Mouse (Mus musculus) neural tube, postnatal 0 days (tissue): ENCODE measurements around the gene Rtn3. TPM values are rescaled to one million over a fixed set of nuclear protein-coding genes. Genes with fewer than 3 reads are reported as not detected.

ENCODE experiments used
- microRNA-seq: library from miRNA; unstranded; fragments of <30 nt; microRNA quantifications from one replicate; pipeline ENCODE4, GENCODE M21; 2016
- polyA plus RNA-seq: library from polyadenylated mRNA; unstranded; fragments of >200 nt; fragmentation: Nextera tagmentation; extraction: Ambion mirVana; gene quantifications from 2 replicates; pipeline ENCODE4 v1.2.1, GENCODE M21; 2015

Rtn3 gene
- 702 and 731 TPM in 2 replicates for polyA plus RNA-seq

DNA sequence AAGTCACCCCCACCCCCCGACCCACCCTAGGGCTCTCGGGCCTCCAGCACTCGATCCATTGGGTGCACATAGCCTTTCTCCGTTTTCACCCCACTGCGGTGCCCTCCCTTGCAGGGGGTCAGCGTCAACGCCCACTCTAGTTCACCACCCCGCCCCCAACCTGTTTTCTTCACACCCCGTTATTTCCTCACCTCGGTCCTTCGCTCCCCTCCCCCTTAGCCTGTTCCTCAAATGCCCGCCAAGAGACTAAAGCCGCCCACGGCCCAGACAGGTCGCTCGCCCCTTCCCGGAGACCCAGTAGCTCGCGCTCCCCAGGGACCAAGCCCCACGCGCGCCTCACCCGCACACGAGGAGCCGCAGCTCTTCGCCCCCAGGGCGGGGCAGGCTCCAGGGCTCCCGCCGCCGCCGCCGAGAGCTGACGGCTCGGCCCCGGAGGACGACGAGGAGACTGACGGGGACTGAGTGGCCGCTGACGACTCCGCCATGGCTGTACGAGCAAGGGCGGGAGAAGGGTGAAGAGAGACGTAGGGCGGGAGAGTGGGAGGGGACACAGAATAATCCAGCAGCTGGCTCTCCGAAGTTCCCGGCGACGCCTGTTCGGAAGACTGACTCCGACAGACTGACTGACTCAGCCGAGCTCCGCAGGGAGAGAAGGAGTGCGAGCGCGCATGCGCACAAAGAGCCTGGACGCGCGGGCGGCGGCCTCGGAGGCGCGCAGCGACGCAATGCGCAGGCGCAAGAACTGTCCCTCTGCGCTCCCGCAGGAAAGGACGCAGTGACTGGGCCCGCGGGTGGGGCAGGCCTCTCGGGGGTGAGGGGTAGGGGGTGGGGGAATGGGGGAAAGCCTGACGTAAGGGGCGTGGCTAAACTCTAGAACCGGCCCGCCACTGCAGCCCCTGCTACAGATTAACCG lies at the start of gene Rtn3:
Gene Rtn3 (minus strand): TSS at position 683 of the 913 bp plus-strand sequence.

DNA sequence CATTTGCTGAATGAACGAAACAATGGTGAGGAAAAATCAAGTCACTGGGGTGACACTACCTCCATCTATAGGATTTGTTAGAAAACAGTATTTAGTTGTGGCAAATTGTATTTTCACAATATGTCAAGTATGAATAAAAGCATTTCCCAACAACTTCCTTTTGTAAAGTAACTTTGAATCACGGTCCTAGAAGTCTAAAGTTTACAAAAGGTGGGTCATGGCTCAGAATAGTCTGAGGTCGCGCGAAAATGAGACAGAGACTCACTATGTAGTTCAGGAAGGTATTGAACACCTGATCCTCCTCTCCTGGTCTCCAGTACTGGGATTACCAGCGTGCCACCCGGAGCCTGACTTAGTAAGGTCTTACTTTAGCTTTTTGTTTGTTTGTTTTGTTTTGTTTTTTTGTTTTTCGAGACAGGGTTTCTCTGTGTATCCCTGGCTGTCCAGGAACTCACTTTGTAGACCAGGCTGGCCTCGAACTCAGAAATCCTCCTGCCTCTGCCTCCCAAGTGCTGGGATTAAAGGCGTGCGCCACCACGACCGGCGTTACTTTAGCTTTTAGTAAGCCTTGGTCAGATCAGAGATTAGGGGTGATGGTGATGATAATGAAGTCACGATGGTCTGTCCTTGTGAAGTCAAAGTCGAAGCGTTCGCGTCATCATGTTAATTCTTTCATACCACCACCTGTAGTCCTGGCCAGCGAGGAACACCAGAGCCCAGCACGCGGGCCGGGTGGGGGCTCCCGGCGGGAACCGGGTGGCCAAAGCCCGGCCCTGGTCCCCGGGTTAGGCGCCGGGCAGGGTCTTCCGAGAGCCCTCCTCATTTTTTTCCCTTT lies 10.5 kb upstream of the Rtn3 start, which contains the start of gene Atl3:
Gene Atl3 (plus strand): TSS at position 689 of the 835 bp plus-strand sequence.

DNA sequence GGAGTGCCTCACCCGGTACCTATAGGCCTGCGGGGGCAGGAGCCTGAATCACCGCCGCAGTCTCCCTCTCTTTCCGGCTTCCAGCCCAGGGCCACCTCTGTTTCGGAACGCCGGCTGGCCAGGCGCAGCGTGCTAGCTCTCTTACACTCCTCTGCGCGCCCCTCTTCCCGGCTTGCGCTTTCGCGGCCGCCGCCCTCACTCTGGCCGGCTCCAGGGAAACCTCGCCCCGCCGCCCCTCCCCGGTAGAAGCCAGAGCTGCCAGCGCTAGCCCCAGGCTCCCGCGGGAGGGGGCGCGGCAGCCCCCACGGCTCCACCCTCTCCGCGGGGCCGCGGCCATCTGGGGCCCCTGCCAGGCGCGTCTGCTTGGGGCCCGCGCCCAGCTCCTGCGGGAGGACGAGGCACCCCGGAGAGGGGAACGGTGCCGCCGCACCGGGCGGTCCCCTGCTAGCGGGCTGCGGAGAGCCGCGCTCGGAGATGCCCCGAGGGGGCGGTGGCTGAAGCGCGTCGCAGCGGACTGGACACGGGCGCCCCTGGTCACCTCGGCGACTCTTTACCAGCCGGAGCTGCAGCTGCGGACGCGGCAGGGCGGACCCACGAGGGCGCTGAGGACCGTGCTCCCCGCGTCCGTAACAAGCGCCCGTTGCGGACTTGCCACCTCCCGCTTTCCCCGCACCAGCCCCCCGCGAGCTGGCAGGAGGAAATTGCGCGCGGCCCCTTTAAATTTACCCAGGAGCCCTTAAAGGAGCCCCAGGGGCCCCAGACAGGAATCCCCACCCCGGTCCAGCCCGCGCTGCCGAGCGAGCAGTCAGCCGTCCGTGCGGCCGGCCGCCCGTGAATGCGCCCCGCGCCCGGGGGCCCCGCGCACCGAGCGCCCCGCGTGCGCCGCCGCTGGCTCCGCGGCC lies 66.0 kb downstream of the Rtn3 start, which contains the start of gene 2700081O15Rik:
Gene 2700081O15Rik (plus strand): TSS at position 792 of the 902 bp plus-strand sequence.

GRCm38 (mm10) chr19:7382903-7383865 lies 99.9 kb downstream of the Rtn3 start, which contains the start of gene Spindoc:
Gene Spindoc (minus strand): TSS chr19:7382994.

Small RNA genes lying within 50 kb of the gene (microRNA-seq; reads per million reads assigned to microRNA genes)
- gene Mir6991 = not detected

Other genes with a start within 250 kb of the Rtn3 start
- gene Naa40, start 242.1 kb downstream of the Rtn3 start, polyA plus RNA-seq = 36.8 and 42.8 TPM in 2 replicates
- 8.5 and 8.7 TPM in 2 replicates for gene Rcor2, start 216.0 kb downstream of the Rtn3 start, polyA plus RNA-seq
- 40.8 and 43.0 TPM in 2 replicates for gene Mark2, start 141.4 kb downstream of the Rtn3 start, polyA plus RNA-seq
- gene Spindoc, start 100.3 kb downstream of the Rtn3 start, polyA plus RNA-seq = 20.2 and 26.9 TPM in 2 replicates
- 13.1 and 13.4 TPM in 2 replicates for gene 2700081O15Rik, start 65.7 kb downstream of the Rtn3 start, polyA plus RNA-seq
- gene Atl3, start 10.8 kb upstream of the Rtn3 start, polyA plus RNA-seq = 6.9 and 8.4 TPM in 2 replicates
- gene Pla2g16, start 74.2 kb upstream of the Rtn3 start, polyA plus RNA-seq = 11.4 and 11.5 TPM in 2 replicates
- gene Lgals12, start 123.9 kb upstream of the Rtn3 start, polyA plus RNA-seq = 0.11 and 0.12 TPM in 2 replicates
- gene Hrasls5, start 129.3 kb upstream of the Rtn3 start, polyA plus RNA-seq = not detected in 2 replicates
- not detected in 2 replicates for gene Slc22a19, start 228.0 kb upstream of the Rtn3 start, polyA plus RNA-seq